Mouse (Mus musculus) heart, postnatal 0 days (tissue): ENCODE data around the gene Abca7.

Source experiments
- CTCF ChIP-seq: IDR thresholded peaks from 2 replicates; pipeline ENCODE4 v1.5.1; 2016; ENCODE audit warnings: antibody characterized with exemption, control low read depth, low read depth
- EP300 ChIP-seq: IDR thresholded peaks from 2 replicates; pipeline ENCODE4 v1.6.1; 2016; ENCODE audit warnings: antibody characterized with exemption, low read depth

- TF ChIP-seq CTCF, result no peak
- no peak for TF ChIP-seq EP300
Measured at GRCm38 (mm10) chr10:79949873-79950272, 46.4 kb upstream of the Abca7 start.
